Mouse (Mus musculus) mouse embryonic stem cell (cell line): Measurements from ENCODE around the gene Khdc4.

Source experiments
- in situ Hi-C, 2 experiments: fragments of 300-500 bp; cut with MboI; formaldehyde crosslinking; loops; 1 replicate in 1 of 2; 3 replicates in 1 of 2; pipeline ENCODE4 v1.14.3; 2019 to 2020; ENCODE audit warnings: low sequenced_read_pairs in 2 of 2, low pct_unique_long_range_greater_than_20kb in 1 of 2, mixed read lengths in 1 of 2; ENCODE audit not compliant: unreplicated experiment in 1 of 2

The Khdc4 gene

DNA sequence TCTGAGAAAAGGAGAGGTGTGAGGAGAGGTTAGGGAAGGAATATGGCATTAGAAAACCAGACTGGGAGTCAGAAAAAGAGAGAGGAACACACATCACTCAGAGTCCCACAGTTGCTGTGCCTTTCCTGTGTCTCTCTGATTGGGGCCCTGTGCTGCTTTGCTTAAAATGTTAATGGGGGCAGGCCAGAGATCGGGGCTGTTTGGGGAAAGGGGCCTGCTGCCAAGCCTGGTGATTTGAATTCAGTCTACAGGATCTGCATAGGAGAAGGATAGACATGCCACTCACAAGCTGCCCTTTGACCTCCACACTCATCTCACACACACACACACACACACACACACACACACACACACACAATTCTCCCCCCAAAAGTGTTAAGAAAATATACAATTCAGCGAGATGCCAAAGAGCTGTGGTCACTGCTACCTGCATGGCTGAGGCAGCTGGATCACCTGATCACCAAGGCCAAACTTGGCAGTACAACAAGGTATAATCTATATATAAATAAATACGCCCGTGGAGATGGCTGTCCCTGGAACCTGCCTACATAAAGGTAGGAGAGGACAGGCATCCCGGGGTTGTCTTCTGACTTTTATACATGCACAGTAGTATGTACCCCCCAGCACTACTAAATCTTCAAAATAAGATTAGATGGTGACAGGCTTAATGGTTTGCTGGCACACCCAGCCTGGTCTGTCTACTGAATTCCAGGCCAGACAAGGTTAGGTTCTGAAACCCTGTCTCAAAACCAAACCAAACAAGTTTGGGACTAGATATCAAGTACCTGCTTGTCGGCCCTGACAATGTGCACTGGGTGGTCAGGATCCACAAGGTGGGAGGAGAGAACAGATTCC lies 31.9 kb upstream of the Khdc4 start:
- in situ Hi-C loops = no loop called here

DNA sequence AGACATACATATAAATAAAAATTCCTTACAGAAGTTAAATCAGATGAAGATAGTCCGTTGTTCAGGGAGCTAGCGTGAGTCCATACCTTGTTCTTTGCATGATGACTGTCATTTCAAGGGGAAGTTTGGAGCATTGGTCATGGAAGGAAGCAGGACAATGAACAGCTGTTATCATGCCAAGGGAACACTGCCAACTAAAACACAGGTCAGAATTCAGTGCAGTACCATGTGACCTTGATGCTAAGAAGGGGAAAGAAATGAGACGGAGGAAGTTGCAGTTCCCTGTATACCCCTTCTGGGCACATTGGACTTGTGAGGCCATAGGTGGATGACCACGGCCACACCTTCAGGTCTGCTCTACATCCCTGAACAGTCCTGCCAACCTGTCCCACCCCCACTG lies 31.0 kb upstream of the Khdc4 start:
- in situ Hi-C loops = no loop called here

DNA sequence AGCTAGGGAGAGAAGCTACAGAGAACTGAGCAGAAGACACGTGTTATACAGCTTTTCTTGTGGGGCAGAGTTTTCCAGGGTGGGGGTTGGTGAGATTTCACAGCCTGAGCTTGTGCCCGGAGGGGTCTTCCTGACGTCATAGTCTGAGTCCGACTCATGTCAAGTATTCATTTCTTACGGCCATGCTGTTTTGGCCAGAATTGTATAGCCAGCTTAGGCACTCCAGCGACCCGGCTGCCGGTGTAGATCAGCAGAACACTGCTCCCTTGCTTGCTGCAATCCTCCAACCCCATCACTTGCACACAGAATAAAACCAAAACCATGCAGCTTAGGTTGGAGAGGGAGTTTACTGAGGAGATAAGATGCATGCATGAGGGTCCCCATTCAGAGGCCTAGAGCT lies 30.0 kb upstream of the Khdc4 start:
- in situ Hi-C loops = no loop called here

DNA sequence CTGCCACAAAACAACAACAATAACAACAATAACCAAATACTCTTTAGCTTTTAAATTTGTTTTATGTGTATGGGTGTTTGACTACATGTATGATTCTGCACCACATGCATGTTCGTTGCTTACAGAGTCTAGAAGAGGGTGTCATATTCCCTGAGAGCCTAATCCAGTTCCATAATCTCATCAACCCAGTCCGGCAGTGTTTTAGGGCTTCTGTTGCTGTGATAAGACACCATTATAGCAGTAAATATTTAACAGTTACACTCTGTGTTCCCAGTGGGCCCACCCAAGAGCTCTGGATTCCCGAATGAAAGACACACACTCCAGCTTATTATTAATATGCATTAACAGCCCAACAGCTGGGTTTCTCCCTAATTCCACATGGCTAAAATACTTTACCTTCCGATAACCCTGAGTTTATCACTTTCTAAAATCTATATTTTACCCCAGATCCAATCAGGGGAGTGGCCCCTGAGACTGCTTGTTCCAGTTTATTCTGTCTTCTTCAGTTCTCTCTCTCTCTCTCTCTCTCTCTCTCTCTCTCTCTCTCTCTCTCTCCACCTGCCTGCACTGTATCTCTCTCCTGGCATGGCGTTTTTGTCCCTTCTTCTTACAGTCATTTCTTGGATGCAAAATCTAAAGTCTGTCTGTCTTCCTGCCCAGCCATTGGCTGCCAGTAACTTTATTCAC lies 27.0 kb upstream of the Khdc4 start:
- in situ Hi-C loops = no loop called here

DNA sequence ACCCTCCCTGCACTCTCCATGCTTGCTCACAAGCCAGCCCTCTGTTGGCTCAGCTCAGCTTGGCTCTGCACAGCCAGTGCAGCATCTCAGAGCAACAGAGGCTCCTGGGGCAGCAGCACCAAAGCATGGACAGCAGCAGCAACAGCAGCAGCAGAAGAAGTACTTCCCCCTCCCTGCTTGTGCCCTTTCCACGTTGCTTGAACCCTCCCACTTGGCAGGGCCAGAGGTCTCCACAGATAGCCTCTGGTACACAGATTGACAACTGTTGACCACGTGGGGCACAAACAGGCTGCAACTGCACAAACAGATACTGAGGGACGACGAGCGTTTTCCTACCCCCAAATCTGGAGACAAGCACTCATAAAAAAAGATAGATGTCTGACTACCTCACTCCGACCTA lies 25.8 kb upstream of the Khdc4 start:
- in situ Hi-C loops = no loop called here

DNA sequence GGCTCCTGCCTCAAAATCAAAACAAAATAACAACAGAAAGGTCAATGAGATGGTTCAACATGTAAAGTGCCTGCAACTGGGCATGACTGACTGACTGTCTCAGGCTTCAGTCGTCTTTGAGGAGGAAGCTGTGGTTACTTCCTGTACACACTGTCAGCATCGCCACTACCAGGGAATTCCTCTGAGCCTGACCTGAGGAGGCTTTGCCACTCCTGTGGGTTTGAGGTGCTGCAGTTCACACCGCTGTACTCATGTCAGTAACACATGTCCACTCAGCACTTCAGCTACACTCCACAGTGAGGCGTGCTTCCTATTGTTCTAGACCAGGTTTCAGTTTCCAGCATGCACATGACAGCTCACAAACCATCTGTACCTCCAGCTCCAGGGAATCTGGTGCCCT lies 21.5 kb upstream of the Khdc4 start:
- in situ Hi-C loops = no loop called here

DNA sequence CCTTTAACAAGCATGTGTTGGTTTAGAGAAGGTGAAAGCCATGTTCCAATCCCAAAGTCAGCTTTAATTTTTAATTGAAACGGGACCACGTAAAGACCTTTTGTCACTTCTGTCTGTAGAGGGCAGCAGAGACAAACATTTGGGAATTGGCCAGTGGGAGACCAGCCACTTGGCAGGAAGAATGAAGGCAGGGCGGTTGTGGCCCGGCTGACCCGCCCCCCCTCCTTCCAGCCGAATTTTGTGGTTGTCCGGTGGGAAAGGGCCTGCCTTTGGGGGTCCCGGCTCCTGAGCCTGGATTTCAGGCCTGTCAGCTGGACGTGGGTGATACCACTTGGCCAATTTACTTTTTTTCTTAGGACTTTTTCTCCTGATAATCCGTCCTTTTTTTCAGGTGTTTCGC lies 8.2 kb upstream of the Khdc4 start:
- in situ Hi-C loops = loop anchor here in 1 of 2 experiments (5.0 kb wide), 1 partner anchor 75 kb away; no protein-coding TSS in a partner anchor

DNA sequence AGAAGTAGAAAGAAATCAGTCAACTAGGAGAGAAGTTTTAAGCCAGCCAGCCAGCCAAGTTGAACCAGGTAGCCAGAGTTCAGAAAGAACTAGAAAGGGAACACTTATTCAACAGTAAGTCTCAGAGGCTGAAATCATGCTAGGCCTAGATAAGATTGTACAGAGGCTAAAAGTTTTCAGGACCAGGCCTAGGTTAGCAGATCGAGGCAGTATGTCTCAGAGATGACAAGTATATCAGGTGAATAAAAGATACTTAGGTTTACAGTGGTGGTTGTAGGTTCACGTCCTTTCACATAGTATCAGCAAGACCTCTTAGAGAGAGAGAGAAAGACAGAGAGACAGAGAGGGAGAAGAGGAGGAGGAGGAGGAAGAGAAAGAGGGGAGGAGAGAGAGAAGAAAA lies 1.8 kb upstream of the Khdc4 start:
- in situ Hi-C loops = no loop called here

DNA sequence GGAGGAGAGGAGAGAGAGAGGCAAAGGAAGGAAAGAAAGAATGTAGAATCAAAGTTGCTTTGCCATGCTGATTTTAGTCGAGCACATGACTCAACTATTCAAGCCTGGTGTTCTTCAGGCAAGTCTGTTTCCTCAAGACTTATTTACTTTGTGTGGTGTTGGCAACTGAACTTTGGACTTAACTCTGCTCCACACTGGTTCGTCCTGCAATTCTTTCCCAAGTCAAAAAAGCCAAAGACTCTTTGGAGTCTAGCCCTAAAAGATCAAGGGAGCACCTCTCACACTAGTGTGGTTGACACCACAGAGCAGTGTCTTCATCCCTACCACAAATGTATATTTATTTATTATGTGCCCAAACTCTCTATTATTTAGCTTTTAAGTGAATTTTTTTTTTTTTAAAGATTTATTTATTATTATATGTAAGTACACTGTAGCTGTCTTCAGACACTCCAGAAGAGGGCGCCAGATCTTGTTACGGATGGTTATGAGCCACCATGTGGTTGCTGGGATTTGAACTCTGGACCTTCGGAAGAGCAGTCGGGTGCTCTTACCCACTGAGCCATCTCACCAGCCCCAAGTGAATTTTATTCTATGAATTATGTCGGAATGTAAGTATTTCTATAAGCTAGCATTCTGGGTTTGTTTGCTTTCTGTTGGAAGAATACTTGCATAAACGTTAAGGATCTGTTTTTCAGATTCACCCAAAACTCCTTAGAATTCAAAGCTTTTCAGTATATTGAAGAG lies 1.2 kb upstream of the Khdc4 start:
- in situ Hi-C loops = no loop called here

DNA sequence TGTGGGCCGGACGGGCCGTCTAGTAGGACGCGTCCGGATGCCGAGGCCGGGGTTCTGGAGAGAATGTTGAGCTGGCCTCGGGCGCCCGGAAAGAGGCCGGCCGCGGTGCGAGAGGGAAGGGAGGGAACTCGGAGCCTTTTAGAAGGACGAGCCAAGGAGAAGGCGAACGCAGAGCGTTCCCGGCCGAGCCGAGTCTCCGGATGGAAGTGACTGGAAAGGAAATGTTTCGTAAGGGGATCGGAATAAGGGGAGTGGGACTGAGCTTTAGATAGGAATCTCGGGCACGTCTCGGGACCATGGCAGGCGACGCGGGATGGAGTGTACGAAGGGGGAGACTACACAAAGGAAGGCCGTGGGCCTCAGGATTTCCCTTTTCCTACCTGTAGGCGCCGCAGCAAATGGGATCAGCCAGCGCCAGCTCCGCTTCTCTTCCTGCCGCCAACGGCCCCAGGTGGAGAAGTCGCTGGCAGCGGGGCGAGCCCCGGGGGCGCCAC lies 402 bp downstream of the Khdc4 start:
- in situ Hi-C loops = no loop called here

DNA sequence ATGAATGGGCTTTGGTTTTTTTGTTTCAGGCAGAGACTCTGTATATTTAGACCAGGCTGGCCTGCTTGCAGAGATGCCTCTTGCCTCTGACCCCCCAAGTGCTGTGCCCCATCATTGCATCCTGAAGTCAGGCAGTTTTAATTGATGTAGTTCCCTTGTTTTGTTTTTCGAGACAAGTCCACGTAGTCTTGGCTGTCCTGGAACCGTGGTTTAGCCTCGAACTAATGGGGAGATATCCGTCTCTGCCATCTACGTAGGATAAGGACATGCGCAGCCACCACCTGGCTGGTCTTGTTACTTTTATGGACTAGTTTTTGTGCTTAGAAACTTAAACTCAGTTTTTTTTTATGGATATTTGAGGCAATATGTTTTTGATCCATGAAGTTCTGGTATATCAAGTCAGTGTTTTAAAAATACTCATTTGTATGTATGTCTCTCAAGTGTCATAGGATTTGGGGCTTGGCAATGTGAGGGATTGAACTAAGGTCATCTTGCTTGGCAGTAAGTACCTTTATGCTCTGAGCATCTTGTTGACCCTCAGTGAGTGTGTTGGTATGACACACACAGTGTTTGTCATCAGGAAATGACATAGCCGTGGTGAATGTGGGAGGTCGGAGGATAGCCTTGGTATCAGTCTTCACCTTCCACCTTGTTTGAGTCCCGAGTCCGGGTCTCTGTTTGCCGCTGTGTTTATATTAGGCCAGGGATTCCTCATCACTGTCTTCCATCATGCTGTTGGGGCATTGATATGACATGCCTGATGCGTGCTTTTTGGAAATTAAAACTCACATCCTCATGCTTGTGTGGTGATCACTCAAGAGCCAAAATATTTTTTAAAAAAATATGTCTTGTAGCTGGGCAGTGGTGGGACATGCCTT lies 1.4 kb downstream of the Khdc4 start:
- in situ Hi-C loops = no loop called here

DNA sequence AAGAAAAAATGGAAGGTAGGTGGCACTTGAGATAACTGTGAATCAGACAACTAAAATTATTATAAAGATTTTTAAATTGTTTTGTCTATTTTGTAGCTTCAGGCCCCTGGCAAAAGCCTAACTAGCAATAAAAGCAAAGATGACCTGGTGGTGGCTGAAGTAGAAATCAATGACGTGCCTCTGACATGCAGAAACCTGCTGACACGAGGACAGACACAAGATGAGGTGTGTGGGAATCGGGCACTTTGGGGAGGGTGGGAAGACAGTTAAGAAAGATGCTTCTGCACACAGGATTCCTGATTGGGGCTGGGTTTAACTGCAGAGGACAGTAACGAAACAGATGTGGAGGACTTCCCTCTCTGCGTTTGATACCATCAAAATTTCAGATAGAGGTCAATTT lies 3.5 kb downstream of the Khdc4 start:
- in situ Hi-C loops = no loop called here

DNA sequence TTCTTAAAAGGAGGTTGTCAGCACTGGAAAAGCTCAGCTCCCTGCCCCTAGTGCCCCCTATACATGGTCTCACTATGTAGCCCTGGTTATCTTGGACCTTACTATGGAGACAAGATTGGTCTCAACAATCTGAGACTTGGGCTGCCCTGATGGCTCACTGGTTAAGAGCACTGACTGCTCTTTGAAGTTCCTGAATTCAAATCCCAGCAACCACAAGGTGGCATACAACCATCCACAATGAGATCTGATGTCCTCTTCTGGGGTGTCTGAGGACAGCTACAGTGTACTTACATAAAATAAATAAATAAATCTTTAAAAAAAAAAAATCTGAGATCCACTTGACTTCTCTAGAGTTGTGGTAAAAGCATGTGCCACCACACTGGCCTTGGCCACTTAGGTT lies 9.9 kb downstream of the Khdc4 start:
- in situ Hi-C loops = no loop called here

DNA sequence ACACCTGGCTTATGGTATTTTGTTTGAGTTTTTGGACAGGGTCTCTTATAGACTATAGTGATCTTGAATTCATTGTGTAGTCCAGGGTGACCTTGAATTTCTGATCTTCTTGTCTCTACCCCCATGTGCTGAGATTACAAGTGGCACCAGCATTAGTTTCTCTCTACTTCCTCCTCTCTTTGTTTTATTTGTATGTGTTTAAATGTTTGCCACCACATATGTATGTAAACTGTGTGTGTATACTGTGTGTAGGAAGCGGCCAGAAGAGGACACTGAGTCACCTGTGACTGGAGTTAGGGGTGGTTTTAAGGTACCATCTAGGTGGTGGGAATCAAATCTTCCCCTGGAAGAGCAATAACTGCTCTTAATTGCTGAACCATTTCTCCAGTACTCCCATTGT lies 12.4 kb downstream of the Khdc4 start:
- in situ Hi-C loops = no loop called here

DNA sequence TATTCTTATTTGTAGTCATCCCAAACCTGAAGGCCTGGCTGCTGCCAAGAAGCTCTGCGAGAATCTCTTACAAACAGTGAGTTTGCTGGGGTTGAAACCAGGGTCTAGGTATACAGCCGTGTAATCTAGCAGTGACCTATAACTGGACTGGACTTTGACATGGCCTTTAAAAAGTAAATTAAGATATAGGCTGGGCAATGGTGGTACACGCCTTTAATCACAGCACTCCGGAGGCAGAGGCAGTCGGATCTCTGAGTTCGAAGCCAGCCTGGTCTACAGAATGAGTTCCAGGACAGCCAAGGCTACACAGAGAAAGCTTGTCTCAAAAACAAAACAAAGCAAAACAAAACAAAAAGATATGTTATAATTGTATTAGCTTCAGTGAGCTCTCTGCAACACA lies 13.2 kb downstream of the Khdc4 start:
- in situ Hi-C loops = no loop called here

DNA sequence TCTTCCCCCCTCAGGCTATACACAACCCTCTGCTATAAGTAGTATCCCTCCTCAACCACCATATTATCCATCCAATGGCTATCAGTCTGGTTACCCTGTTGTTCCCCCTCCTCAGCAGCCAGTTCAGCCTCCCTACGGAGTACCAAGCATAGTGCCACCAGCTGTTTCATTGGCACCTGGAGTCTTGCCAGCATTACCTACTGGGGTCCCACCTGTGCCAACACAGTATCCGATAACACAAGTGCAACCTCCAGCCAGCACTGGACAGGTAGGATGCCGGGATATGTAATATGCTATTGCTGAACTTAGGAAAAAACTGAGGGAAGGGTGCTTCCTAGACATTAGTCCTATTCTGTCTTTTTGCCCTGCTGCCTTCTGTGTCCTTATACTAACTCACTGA lies 14.6 kb downstream of the Khdc4 start:
- in situ Hi-C loops = loop anchor here in 1 of 2 experiments (10.0 to 25.0 kb wide), 2 partner anchors 385 to 1337 kb away; no protein-coding TSS in a partner anchor

DNA sequence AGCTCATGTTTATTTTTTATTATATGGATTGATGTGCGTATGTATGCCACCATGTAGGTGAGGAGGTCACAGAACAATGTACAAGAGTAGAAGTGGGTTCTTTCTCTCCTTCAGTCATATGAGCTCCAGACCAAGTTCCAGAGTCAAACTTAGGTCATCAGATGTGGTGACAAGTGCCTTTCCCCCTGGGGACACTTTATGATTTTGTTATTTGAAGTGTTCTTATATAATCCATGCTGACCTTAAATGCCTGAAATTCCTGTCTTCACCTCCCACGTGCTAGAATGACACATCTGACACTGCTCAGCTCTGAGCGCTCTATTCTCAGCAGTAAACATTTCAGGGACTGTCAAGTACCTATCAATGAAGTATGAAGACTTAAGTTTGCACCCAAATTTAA lies 15.6 kb downstream of the Khdc4 start:
- in situ Hi-C loops = loop anchor here in 1 of 2 experiments (10.0 to 25.0 kb wide), 2 partner anchors 386 to 1336 kb away; no protein-coding TSS in a partner anchor

DNA sequence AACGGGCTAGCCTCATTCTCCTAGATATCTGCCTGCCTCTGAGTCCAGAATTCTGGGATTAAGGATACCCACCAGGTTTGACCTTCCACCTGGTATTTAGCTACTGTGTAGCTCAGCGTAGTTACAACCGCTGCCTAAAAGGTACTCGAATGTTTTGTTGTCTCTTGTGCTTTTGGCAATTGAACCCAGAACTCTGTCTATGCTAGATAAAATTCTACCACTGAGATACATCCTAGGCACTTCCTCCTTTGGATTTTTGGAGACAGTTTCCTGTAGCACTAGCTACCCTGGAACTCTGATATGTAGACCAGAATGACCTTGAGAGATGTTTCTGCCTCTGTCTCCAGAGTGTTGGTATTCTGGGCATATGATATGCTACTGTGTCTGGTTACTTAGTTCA lies 28.1 kb downstream of the Khdc4 start:
- in situ Hi-C loops = loop anchor here (10.0 to 25.0 kb wide), 2 partner anchors 399 to 1324 kb away; no protein-coding TSS in a partner anchor
